Mouse (Mus musculus) layer of hippocampus, adult 11-12 months (tissue): ENCODE measurements around the gene Podxl.
"Not testable (repeated sequence)": the region's sequence is repeated elsewhere in the genome, so short reads cannot be mapped to it uniquely, and the experiment has no call there.

ENCODE experiments used
- DNase-seq: peaks from one replicate; pipeline ENCODE4 v3.0.0; 2022; ENCODE audit warnings: low spot score

Gene Podxl

DNA sequence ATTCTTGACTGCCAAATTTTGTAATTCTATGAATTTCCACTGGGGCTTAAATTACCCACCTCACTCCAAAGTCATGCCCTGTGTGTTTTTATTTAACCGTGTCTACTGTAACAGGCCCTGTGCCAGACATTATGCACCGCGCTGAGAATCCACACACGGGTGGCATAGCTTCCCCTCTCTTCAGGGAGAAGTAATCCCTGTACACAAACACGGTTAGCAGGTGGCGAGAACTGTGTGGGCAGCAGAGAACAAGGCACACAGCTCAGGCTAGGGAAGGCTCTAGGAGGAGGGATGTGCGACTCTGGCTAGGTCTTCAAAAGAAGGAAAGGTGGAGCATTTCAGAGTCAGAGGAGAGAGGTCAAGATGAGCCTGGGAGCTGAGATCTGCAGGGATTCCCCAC is 3.4 kb upstream of the Podxl start:
- DNase-seq, result no peak

DNA sequence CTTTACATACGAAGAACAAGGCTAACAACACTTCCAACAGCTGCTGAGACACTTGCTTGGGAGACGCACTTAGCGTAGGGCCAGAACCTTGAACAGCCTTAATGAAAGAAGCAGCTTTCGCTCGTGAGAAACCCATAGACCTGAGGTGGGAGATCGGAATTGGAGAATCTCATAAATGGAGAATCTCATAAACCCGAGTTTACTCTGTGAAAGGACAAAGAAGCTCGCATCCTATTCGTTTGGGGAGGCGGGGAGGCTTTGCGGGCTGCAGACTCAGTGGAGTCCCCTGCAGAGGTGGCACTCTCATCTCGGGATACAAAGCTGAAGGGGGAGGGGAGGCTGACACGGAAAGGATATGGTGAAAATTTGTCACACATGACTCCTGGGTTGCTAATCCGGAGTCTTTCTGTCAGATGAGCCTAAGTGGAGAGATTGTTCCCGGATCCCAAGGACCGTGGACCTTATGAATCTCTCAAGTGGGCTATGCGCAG is 1.2 kb upstream of the Podxl start:
- DNase-seq, result no peak

DNA sequence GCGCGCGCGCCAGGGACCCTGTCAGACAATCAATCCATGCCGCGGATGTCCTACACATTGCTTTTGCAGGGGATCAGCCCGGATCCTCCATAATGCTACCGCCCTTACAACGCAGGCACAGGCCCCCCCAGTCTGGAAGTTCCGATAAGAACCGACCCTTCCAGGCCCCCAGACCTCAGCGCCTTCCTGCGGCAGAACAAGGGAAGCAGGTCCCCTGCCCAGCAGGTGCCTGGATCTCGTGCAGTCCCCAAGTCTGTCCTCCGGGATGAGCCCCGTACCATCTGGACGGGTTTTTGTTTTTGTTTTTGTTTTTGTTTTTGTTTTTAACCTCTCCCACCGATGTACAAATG is 376 bp upstream of the Podxl start:
- DNase-seq, result no peak

DNA sequence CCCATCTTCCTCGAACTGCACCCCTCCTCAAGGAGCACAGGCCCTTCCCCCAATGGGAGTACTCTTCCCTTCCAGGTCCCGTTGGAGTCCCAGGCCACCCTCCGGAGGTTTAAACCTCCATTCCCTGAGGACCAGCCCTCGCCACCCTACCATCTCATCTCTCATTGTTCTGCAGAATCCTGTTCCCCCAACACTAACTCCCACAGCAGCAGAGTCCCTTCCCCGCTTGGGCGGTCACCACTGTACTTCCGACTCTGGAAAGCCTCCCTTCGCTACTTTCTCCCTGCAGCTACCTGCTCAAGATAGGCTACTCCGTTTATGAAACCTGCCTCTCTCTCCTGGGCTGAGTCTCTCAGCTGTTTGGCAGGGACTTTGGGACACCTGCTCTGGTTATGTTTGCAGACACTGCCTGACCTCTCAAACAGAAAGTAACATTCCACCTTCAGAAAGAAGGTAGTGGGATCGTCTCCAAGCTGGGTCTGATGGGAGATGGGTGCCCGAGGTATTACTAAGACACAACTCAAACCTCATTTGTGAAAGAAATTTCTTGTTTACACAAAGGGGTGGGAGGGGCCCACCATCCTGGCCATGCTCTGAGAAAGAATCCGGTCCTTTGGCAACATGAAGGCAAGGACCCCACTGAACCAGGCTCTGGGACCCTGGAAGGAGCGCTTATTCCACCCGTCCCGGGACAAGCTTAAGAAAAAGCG is 1.3 kb downstream of the Podxl start:
- no peak for DNase-seq

DNA sequence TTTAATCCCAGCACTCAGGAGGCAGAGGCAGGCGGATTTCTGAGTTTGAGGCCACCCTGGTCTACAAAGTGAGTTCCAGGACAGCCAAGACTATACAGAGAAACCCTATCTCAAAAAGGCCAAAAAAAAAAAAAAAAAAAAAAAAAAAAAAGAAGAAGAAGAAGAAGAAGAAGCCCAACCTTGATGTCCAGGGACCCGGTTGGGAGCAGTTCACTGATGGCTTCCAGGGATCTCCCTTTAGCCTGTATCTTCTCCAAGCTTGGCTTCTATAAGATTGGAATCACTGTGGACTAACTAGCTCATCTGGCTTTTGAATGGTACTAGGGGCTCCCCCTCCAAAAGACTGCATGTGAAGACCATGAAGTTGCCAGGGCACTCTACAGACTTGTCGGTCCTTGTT is 1.8 kb downstream of the Podxl start:
- DNase-seq, result not testable (repeated sequence)

DNA sequence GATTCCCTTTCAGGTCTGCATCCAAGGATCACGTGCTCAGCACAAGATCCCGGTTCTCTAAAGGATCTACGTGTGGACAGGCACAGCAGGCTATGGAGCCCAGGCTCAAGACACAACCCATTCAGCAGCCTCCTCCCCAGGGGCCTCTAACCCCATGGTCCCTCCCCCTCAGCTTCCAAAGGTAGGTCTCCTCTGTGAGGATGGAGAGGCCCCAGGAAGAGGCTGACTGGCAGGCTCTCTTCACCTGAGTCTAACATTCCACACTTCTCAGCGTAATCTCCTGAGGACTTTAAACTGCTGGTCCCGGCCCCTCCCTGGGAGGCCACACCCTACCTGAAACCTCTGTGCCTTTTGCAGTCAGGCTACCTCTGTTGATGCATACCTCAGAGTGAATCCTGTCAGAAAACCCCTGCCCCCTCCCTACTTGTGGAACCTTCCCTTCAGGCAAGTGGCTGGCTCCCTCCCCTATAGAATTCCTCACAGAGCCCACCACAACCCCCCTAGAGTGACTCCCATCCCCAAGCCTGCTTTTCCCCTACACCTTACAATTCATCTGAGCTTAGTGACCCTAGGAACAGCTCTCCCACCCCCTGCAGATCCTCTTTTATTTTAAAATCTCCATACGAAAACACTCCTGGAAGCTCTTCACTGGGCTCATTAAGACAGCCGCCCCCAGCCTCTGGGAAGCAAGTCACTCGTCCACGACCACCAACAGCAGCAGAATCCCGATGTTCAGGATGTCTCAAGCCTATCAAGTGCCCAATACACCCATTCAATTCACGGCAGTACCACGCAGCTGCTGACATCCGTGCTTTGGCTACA is 3.4 kb downstream of the Podxl start:
- no peak for DNase-seq

DNA sequence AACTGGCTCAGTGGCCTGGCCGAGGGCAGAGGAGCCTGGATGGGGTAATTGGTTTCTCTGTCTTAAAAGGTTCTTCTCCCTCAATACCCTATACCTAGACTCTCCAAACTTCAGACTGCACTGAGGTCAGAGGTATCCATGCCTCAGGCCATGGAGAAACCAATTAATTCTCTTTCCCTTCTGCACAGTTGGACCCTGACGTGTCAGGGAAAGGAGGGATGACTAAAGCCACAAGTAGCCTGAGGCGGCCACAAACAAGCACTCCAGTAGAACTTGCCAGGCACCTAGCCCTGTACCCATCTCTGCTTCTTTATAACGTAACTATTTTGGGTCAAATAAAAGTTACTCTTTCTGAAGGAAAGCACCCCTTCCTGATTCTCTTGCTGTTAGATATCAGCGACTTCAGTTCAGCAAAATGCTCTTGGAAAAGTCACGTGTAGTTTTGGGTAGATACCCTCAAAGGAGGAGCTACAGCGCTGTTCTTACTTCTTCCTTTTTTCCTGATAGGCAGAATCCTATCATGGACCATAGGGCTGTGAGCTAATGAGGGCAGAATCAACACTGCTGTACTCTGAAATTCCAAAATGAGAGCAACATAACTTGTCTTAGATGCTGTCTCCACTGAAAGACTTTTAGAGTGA is 7.2 kb downstream of the Podxl start:
- no peak for DNase-seq

DNA sequence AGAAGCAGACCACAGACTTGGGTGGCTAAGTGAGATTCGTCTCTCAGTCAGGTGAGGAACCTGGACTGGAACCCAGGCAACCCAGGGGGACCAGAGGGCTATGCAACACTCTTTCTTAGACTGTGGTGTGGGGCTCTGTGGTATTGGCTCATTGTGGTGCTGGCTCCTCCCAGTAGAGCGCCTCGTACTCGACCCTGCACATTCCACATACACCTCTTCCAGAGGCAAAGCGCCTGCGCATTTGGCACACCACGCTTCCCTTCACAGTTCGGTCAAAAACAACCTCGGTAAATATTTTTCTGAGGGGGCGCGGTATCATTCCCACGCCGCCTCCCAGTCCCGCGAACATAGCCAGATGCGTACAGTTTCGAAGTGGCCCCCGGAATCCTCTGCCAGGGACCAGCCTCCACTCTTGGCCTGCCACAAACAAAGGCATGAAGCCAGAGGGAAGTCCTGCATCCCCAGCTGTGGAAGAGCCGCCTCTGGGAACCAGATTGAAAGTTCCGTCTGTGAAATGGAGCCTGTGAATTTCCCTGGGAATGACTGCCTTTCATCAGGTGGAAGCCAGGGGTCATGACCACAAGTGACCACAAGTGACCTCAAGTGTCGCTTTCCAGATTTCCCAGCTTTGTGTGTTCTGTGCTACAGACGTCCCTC is 12.8 kb downstream of the Podxl start:
- DNase-seq, result no peak

DNA sequence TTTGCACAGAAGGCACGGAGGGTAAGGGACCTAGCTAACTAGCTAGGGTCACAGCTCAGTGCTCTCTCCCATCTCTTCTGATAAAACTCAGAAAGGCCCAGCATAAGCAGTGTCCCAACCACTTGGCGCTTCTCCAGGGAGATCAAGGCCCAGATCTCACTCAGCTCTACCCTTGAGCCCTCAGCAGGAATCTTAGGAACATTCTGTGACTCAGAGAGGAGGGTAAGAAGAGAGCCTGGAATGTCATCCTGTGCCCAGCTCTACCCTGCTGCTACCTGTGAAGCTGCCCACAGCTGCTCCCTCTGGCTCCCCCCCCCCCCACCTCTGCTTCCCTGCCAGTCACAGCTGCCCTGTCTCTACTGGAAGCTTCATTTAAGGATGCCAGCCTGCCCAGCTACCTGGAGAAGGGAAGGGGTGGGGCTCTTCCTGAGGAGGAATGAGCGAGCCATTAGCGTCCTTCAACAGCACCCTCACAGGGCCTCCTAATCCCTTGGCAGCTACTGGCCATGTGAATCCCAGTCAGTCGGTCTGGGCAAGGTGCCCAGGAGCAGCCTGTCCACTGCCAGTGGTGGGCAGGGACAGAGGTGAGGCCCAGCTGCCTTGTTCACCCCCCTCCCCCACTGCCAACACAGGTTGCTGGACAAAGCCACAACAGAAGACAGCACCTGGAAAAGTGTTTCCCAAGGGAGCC is 14.3 kb downstream of the Podxl start:
- no peak for DNase-seq

DNA sequence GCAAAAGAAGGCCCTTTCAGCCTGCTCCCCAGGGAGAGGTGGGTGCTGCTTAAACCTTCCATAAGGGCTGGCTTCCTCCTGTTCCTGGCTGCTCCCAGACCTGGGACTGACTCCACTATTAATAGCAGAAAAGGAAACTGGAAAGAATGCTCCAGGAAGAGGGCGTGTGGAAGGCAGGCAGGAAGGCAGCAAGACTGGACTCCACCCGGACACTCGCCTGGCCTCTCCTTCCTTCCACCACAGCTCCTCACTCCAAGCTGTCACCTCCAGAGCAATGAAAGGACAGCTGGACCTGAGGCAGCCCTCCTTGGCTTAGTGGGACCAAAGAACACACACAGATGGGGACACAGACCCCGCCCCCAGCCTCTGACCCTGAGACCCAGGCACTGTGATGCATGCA is 19.5 kb downstream of the Podxl start:
- no peak for DNase-seq

DNA sequence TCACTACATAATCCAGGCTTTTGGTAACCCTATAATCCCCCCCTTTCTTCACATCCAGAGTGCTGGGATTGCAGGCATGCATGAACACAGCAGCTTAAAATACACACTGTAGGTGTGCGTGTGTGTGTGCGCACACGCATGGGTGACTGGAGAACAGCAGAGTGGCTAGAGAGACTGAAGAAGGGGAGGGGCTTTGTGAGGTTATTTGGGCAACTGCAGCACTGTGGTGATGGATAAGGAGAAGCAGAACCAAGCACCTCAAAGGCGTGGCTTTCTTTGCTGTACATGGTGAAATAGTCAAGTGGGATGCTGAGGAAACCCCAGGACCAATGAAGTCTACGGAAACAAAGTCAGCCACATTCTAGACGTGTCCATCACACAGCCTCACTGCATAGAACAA is 23.8 kb downstream of the Podxl start:
- no peak for DNase-seq

DNA sequence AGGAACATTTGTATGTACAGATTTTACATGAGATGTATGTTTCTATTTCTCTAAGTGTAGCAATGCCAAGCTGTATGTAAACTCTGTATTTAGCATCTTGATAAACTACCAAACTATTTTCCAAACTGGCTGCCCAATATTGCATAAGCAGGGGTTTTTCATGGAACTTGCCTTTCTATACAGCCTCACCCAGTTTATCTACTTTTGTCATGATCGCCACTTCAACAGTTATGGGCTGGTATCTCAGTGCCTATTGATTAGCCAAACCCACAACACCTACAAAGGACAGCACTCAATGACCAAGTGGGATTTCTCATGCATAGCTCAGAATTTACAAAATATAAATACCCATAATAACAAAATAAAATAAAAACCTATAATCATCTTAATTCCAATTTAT is 25.7 kb downstream of the Podxl start:
- DNase-seq, result no peak

DNA sequence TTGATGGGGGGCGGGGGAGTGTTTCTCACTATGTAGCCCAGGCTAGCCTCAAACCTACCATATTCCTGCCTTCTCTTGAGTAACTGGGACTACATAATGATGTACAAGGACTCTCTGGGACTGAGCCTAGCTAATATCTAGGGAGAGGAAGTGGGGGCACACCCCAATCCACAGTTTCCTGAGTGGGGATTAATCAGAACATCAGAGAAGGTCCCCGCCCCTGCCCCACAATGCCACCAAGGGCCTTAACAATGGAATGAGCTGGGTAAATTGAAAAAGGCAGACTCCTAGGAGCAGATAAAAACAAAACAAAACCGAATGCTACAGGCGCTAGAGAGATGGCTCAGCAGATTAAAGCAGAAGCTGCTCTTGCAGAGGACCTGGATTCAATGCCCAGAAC is 26.6 kb downstream of the Podxl start:
- no peak for DNase-seq

DNA sequence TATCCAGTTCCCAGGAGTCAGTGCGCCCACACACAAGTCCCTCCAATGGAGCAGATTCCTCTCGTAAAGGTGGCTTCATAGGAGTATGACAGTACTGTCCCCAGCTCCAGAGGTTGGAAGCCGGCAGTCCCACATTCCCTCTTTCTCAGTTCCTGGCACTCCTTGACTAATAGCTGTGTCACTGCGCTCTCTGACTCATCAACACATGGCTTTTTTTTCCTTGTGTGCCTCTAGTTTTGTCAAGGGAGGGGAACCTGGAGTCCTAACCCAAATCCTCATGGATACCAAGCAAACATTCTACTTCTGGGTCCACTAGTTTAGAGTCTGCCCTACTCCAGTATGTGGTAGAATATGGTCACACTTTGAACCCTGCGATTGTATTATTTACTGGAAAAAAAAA is 29.1 kb downstream of the Podxl start:
- no peak for DNase-seq

DNA sequence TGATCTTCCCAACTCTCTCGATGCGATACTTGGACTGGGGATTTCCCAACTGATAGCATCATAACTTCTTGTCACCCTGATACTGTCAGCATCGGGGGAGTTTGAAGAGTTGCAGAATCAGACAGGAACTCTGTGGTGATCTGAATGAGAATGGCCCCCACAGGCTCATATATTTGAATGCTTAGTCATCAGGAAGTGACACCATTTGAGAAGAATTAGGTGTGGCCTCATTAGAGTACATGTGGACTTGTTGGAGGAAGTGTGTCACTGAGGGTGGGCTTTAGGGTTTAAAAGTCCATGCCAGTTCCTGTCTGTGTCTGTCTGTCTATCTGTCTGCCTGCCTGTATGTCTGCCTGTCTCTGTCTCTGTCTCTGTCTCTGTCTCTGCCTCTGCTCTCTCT is 31.9 kb downstream of the Podxl start:
- no peak for DNase-seq

DNA sequence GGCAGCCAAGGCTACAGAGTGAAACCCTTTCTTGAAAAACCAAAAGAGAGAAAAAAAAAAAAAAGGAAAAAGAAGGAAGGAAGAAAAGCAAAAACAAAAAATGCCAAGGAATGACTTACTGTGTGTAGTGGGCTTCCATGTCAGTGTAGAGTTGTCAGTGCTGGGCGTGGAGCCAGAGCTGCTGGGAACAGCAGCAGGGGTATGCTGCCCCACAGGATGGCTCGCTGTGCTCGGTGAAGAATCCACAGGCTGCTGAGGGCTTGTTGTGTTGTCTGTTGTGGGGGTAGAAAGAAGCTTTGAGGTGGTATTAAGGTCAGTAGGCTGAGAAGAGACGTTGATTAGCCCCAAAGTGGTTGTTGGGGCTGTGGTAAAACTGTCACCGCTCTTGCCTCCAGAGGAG is 35.4 kb downstream of the Podxl start:
- no peak for DNase-seq

DNA sequence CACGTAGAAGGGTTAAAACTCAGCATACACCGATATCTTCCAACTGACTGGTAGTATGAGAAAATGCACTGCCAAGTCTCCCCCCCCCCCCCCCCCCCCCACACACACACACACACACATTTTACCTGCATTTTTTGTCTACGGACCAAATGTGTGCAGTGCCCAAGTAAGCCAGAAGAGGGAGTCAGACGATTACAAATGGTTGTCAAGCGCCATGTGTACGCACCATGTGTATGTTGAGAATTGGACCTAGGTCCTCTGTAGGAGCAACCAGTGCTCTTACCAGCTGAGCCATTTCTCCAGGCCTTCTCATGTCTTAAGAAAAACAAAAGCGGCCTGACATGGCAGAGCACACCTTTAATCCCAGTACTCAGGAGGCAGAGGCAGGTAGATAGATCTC is 35.9 kb downstream of the Podxl start:
- peak; percentile 72 for DNase-seq

DNA sequence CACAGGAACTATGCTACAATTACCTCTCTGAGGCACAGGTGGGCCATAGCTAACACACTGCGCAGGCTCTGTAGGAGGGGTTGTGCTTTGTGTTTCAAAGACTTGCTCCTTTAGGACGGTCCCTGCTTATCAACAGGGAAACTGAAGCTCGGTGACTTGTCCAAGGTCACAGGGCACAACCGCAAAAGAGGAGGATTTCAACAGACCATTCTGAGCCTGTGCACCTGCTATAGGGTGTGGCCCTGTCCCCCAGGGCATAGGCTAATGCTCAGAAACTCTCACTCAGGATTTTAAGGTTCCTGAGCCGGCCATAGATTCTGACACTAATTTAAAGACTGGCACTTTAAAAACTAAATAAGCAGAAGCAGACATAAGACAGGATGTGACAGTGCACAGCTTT is 36.9 kb downstream of the Podxl start:
- DNase-seq, result no peak

DNA sequence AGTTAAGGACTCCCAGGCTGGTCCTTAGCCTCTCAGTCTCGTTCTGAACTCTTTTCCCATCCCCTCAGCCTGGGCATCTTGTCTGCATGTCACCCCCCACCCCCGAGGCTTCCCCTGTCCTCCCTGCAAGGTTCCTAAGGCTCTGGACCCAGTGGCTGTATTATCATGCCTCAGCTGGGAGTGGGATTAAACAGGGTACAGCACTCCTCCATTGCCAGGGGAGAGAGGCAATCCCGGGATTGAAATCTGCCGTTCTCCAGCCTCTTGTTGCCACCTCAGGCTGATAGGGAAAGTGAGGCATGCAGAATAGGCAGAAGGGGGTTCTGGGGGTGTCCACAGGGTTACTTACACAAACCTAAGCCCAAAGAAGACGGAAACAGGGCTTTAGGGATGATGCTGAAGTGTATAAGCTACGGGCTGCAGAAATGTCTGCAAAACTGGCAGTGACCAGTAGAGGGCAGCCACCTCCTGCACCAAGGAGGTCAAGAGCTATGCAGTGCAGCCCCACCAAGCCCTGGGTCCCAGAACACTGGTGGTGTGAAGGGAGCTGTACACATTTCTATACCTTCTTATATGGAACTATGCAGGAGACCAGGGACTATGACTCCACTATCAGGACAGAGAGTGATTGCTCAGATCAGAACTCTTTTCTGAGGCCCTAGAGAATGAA is 38.4 kb downstream of the Podxl start:
- DNase-seq, result peak; percentile 77

DNA sequence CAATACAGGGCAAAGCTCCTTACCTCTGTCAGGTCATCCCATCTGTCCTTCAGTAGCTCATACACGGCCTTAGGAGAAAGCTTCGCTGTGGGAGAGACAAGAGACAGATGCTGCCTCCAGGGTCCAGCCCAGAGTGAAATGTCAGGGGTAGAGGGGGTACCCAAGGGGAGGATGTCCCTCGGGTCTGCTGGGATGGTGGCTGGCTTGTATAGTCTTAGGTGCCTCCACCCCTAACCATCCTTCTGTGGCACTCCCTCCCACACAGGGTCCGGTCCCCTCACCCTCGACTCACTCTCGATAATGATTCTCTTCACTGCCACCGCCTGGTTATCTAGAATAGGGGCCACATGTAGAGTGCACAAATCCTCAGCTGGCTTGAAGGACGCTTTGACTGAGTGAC is 39.1 kb downstream of the Podxl start:
- no peak for DNase-seq

DNA sequence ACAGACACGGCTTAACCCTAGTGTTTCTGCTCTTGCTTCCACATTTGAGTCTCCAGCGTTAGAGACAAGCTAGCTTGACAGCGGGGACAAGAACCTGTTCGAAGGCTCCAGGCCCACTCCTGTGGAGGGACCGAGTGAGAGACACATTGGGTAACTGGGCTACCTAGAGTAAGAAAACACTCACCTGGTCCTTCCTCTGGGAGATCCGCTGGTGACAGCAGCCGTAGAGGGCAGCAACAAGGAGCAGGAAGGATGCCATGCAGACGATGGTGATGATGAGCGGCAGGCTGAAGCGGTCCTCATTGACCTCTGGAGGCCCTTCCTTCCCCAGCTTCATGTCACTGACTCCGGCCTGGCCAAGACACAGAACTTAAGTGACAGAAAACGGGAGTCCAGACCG is 39.7 kb downstream of the Podxl start:
- no peak for DNase-seq

DNA sequence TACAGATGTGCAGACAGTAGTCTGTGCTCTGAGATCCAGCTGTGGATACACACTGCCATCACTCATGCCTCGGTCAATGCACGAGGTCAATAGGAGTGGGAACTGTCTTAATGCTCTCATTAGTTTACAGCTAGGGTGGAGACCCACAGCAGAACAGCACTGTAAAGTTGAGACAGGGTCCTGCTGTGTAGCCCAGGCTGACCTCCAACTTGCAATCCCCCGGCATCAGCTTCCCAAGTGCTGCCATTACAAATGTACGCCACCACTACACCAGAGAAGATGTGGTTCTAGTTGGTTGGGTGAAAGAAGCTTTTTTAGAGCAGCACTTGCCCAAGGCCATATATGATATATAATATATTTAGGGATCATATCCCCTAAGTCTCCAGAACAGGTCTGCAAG is 40.1 kb downstream of the Podxl start:
- DNase-seq, result no peak
